Mouse (Mus musculus) liver, embryonic 14.5 days (tissue): ENCODE data around the gene Lingo1.

ENCODE experiments used
- CTCF ChIP-seq: IDR thresholded peaks from 2 replicates; pipeline ENCODE4 v1.5.1; 2016; ENCODE audit warnings: antibody characterized with exemption, low read depth, control low read depth
- EP300 ChIP-seq: IDR thresholded peaks from 2 replicates; pipeline ENCODE4 v1.6.1; 2016; ENCODE audit warnings: antibody characterized with exemption, low read depth

- TF ChIP-seq CTCF = no peak
- TF ChIP-seq EP300 = no peak
Measured at GRCm38 (mm10) chr9:56634406-56635120, 161.7 kb downstream of the Lingo1 start.
